Mouse (Mus musculus) small intestine, adult 2 months (tissue): ENCODE measurements around the gene Iapp. TPM values are rescaled to one million over a fixed set of nuclear protein-coding genes. Genes with fewer than 3 reads are reported as not detected.

Source experiments
- H3K27ac ChIP-seq: fragments of 200-500 bp; 2 replicates; pipeline ENCODE4 v1.5.1; 2012; ENCODE audit warnings: low read depth, low read length, control low read depth, inconsistent platforms; ENCODE audit not compliant: insufficient read depth
- H3K27me3 ChIP-seq: fragments of 200-500 bp; 2 replicates; pipeline ENCODE4 v1.6.1; 2012; ENCODE audit warnings: mild to moderate bottlenecking, moderate library complexity, low read length, inconsistent platforms; ENCODE audit not compliant: control insufficient read depth, insufficient read depth
- H3K36me3 ChIP-seq: fragments of 200-500 bp; 2 replicates; pipeline ENCODE4 v1.6.1; 2012; ENCODE audit warnings: mild to moderate bottlenecking, low read length, control low read depth, inconsistent platforms; ENCODE audit not compliant: control insufficient read depth, insufficient read depth
- H3K4me1 ChIP-seq: fragments of 200-500 bp; 2 replicates; pipeline ENCODE4 v1.6.1; 2012; ENCODE audit warnings: low read length, inconsistent platforms, mixed read lengths; ENCODE audit not compliant: control insufficient read depth, insufficient read depth, insufficient read length
- H3K4me3 ChIP-seq: fragments of 200-500 bp; 2 replicates; pipeline ENCODE4 v1.5.1; 2012; ENCODE audit warnings: low read depth, mild to moderate bottlenecking, control low read depth, inconsistent platforms, low read length, moderate library complexity
- CTCF ChIP-seq: fragments of 200-500 bp; IDR thresholded peaks from 2 replicates; pipeline ENCODE4 v1.5.1; 2012; ENCODE audit warnings: low read depth, mild to moderate bottlenecking, control low read depth, inconsistent platforms, low read length, moderate library complexity, mixed read lengths; ENCODE audit not compliant: insufficient replicate concordance, insufficient read length; ENCODE audit errors: extremely low read depth
- POLR2A ChIP-seq: fragments of 200-500 bp; IDR thresholded peaks from 2 replicates; pipeline ENCODE4 v1.6.1; 2012; ENCODE audit warnings: low read depth, mild to moderate bottlenecking, control low read depth, inconsistent platforms, low read length, moderate library complexity
- WGBS: fragments of 180-500 bp; shearing (Covaris S2); methylation state at CpG from one replicate; pipeline ENCODE4 v1.1.7; 2018; 5-methylcytosine and 5-hydroxymethylcytosine counted together
- polyA plus RNA-seq: library from polyadenylated mRNA; depleted of rRNA; stranded (reverse); fragments of >200 nt; gene quantifications from 2 replicates; pipeline ENCODE4 v1.2.3, GENCODE M21; 2012

Iapp gene
- polyA plus RNA-seq, 1 experiment, result 1.8 TPM

DNA sequence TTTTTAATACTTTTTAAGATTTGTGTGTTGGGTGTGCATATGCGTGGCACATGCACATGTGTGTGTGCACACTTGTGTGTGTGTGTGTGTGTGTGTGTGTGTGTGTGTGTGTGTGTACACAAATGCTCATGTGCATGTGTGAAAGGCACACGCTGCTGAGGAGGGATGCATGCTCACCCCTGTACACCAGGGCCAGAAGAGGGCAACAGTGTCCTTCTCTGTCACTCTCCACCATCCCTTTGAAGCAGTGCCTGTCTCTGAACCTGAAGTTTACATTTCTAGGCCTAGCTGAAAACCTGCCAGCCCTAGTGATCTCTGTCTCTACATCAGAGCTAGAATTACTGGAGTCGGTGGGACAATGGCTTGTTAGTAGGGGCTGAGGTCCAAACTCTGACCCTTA is 28.4 kb downstream of the Iapp start:
- no peak overlapping the region for H3K27ac ChIP-seq

DNA sequence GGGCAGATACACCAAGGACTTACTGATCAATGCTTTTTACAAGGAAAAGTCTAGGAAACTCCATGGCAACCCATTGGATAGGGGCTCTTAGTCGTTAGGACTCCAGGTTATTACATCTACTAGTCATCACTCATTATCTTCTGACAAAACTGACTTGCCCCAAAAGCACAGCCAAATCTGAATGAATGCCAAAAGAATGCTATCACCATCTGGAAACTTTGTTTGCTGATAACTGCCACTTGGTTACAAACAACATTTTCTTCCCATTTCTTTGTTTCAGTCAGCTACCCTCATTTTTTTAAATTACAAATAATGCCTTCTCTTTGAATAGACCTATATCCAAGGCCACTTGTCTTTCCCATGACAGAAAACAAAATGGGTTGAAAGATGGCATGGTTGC is 31.0 kb downstream of the Iapp start:
- TF ChIP-seq POLR2A, result no peak
- no peak for TF ChIP-seq CTCF
- Histone ChIP-seq H3K4me3 (no peak overlapping the region), H3K4me1 (no peaks in the 10 kb centered on the region), H3K27ac (no peak overlapping the region), H3K27me3 (no peaks in the 10 kb centered on the region), H3K36me3 (no peaks in the 10 kb centered on the region)
- 50% methylated on average over 1 of the region's 1 CpGs for WGBS

More for the DNA sequence above, 28.4 kb downstream of the Iapp start:
- Histone ChIP-seq H3K27me3 (no peaks in the 10 kb centered on the region), H3K4me1 (no peaks in the 10 kb centered on the region), H3K36me3 (no peaks in the 10 kb centered on the region), H3K4me3 (no peak overlapping the region)
- 61% methylated on average over 3 of the region's 3 CpGs for WGBS
- no peak for TF ChIP-seq CTCF
- TF ChIP-seq POLR2A, result no peak

- TF ChIP-seq CTCF, result no peak
- no peak for TF ChIP-seq POLR2A
- no peaks in the 10 kb centered on the region for H3K4me1 ChIP-seq
- 64% methylated on average over 2 of the region's 2 CpGs for WGBS
Measured at GRCm38 (mm10) chr6:142338961-142339360, 40.7 kb downstream of the Iapp start.

DNA sequence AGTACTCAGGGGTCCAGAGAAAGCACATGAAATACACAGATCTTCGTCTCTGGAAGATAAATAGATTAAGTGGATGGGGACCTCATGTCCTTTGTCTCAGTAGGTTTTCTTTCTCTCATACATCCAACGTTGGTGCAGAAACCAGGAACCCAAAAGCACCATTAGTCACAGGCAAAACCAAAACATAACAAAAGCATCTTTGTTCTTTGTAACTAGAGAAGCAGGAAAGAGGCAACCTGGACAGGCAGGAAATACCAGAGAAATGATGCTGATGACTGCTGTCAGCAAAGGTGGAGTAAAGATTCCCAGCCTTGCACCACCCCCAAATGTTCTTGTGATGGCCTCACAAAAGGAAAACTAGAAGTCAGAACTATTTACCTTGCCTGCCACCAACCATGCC is 41.4 kb downstream of the Iapp start:
- 38% methylated on average over 2 of the region's 2 CpGs for WGBS
- TF ChIP-seq CTCF, result no peak
- TF ChIP-seq POLR2A, result no peak
- H3K27ac ChIP-seq, result no peak overlapping the region

More at GRCm38 (mm10) chr6:142338961-142339360, 40.7 kb downstream of the Iapp start:
- H3K27me3 ChIP-seq, result no peaks in the 10 kb centered on the region; the same call in 1 of the 2 replicates
- no peak overlapping the region for H3K27ac ChIP-seq
- H3K36me3 ChIP-seq, result no peaks in the 10 kb centered on the region
- H3K4me3 ChIP-seq, result no peak overlapping the region

GRCm38 (mm10) chr6:142343561-142343960 is 45.3 kb downstream of the Iapp start:
- TF ChIP-seq CTCF (peak; percentile 31; the same call in 1 of the 2 replicates), POLR2A (no peak)
- WGBS, result 68% methylated on average over 2 of the region's 2 CpGs

More for the DNA sequence above, 41.4 kb downstream of the Iapp start:
- H3K4me3 ChIP-seq, result no peak overlapping the region
- H3K27me3 ChIP-seq, result no peaks in the 10 kb centered on the region; the same call in 1 of the 2 replicates
- no peaks in the 10 kb centered on the region for H3K4me1 ChIP-seq
- H3K36me3 ChIP-seq, result no peaks in the 10 kb centered on the region

DNA sequence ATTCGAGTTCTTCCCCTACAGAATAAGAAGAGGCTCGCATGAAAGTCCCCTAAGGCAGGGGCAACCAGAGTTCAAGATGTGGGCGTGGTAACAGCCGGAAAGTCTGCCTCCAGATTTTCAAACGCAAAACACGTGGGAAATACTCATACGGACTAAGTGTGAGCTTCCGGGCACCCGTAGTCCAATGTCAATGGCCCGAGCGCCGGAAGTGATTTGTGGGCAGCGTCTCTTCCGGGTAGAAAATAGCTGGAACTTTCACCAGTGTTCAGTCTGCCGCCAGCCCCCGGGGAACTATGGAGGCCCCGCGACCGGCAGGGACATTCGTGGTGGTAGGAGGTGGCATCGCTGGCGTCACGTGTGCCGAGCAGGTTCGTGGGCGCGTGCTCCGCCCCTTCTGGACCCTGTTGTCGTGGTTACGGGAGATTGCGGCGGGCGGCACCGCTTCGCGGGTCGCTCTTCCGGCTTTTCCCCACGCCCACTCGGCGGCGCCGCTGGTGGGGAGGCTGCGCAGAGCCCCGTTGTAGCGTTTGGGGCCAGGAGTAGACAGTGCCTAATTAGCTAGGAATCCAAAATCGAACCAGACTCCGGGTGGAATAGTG is 47.3 kb downstream of the Iapp start, which contains the start of gene Pyroxd1:
TSS of gene Pyroxd1 (plus strand) at position 215 of the 599 bp plus-strand sequence.
- TF ChIP-seq POLR2A, result peak; percentile 57
- TF ChIP-seq CTCF, result no peak
- WGBS, result under 1% methylated on average over 48 of the region's 48 CpGs
- peak within 1 kb of the TSS; percentile 95 for H3K27ac ChIP-seq

More at GRCm38 (mm10) chr6:142343561-142343960, 45.3 kb downstream of the Iapp start:
- H3K4me3 ChIP-seq, result no peak overlapping the region
- no peak overlapping the region for H3K27ac ChIP-seq
- H3K27me3 ChIP-seq, result no peaks in the 10 kb centered on the region
- peaks cover 3% of the 10 kb centered on the region; the same call in 1 of the 2 replicates for H3K36me3 ChIP-seq
- H3K4me1 ChIP-seq, result peaks cover 3% of the 10 kb centered on the region; the same call in 1 of the 2 replicates

GRCm38 (mm10) chr6:142346181-142347110 is 48.2 kb downstream of the Iapp start:
- H3K36me3 ChIP-seq, result peaks cover 25% of the 10 kb centered on the region
- H3K4me3 ChIP-seq, result peak overlapping the region; percentile 99; the same call in 1 of the 2 replicates
- WGBS, result 27% methylated on average over 12 of the region's 12 CpGs
- H3K27me3 ChIP-seq, result no peaks in the 10 kb centered on the region
- peaks cover 3% of the 10 kb centered on the region; the same call in 1 of the 2 replicates for H3K4me1 ChIP-seq
- TF ChIP-seq CTCF (no peak), POLR2A (no peak)
- peak overlapping the region; percentile 95 for H3K27ac ChIP-seq

More for the DNA sequence above, 47.3 kb downstream of the Iapp start, which contains the start of gene Pyroxd1:
- Histone ChIP-seq H3K36me3 (peaks cover 16% of the 10 kb centered on the region), H3K4me1 (peaks cover 3% of the 10 kb centered on the region; the same call in 1 of the 2 replicates), H3K4me3 (peak within 1 kb of the TSS; percentile 99), H3K27me3 (no peaks in the 10 kb centered on the region)
